Mouse (Mus musculus) kidney, adult 2 months (tissue): ENCODE results near the gene Mlkl.
"Not testable (repeated sequence)": the region's sequence is repeated elsewhere in the genome, so short reads cannot be mapped to it uniquely, and the experiment has no call there.

ENCODE experiments used
- CTCF ChIP-seq: fragments of 200-500 bp; conservative IDR thresholded peaks from 2 replicates; pipeline ENCODE4 v1.5.1; 2011; ENCODE audit warnings: low read depth, mild to moderate bottlenecking, control low read depth, low read length, moderate library complexity, mixed read lengths; ENCODE audit not compliant: insufficient read depth, insufficient read length
- POLR2A ChIP-seq: fragments of 200-500 bp; IDR thresholded peaks from one replicate; pipeline ENCODE4 v1.6.1; 2011; ENCODE audit warnings: low read depth, low read length, control low read depth

- TF ChIP-seq POLR2A, CTCF: not testable (repeated sequence)
Measured at GRCm38 (mm10) chr8:111310006-111310405, 28.0 kb downstream of the Mlkl start.
